Mouse (Mus musculus): ENCODE measurements around the gene Camkk1. TPM values are rescaled to one million over a fixed set of nuclear protein-coding genes. Genes with fewer than 3 reads are reported as not detected.

Gene Camkk1
- total RNA-seq, 2 experiments from 2014 or later = 102 to 106 TPM

DNA sequence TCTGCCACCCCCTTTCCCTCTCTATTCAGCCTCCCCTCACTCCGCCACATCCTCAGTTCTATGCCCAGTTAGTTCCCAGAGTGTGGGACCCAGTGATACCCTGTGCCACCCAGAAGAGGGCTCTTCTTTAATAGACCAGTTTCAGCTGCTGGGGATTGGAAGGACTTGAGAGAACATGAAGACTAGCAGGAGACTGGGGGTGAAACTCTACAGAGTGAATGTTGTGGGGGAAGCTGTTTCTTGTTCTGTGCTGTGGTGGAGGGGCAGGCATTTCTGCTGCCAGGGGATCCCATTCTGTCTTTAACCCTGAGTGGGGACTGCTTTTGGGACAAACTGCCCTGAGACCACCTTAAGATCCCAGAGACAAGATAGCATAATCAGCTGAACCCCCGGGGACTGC lies 72.0 kb downstream of the Camkk1 start:
- intact Hi-C loops (cut with DNase I) = no loop called here
- no peak for DNase-seq (ENCODE audit: low spot score in 2 of 2)

Other genes starting within 250 kb of the Camkk1 start
- 10 to 100 TPM; 16.5 to 17.4 TPM for gene Cyb5d2, start 222.9 kb upstream of the Camkk1 start, total RNA-seq (2021)
- gene Zzef1, start 222.8 kb upstream of the Camkk1 start, total RNA-seq (2021) = 10 to 100 TPM; 38.1 to 50.0 TPM
- 1 to 10 TPM; 5.9 to 6.0 TPM for gene Atp2a3, start 57.8 kb upstream of the Camkk1 start, total RNA-seq (2021)
- gene P2rx1, start 19.9 kb upstream of the Camkk1 start, total RNA-seq (2021) = under 1 TPM; 0.36 to 0.62 TPM
- gene Ncbp3, start 28.8 kb downstream of the Camkk1 start, total RNA-seq (2021) = 10 to 100 TPM in 1 of 2 experiments, 1 to 10 TPM in 1; 7.5 to 10.6 TPM
- gene Itgae, start 71.6 kb downstream of the Camkk1 start, total RNA-seq (2021) = under 1 TPM; 0.14 to 0.17 TPM
- gene Haspin, start 119.3 kb downstream of the Camkk1 start, total RNA-seq (2021) = under 1 TPM; 0.18 to 0.25 TPM
- under 1 TPM; 0.54 to 0.72 TPM for gene P2rx5, start 141.4 kb downstream of the Camkk1 start, total RNA-seq (2021)
- 10 to 100 TPM; 54.4 to 58.8 TPM for gene Emc6, start 158.0 kb downstream of the Camkk1 start, total RNA-seq (2021)
- gene Tax1bp3, start 158.1 kb downstream of the Camkk1 start, total RNA-seq (2021) = 1 to 10 TPM; 6.9 to 9.3 TPM
- 10 to 100 TPM; 15.4 to 24.9 TPM for gene Ctns, start 180.0 kb downstream of the Camkk1 start, total RNA-seq (2021)
- gene Shpk, start 180.5 kb downstream of the Camkk1 start, total RNA-seq (2021) = 1 to 10 TPM; 3.1 TPM
- not detected for gene Trpv1, start 215.3 kb downstream of the Camkk1 start, total RNA-seq (2021)
- under 1 TPM; 0.35 to 0.39 TPM for gene Trpv3, start 248.4 kb downstream of the Camkk1 start, total RNA-seq (2021)